Mouse (Mus musculus): Measurements from ENCODE around the gene Map2k1.
"Not testable (repeated sequence)": the region's sequence is repeated elsewhere in the genome, so short reads cannot be mapped to it uniquely, and the experiment has no call there.

The Map2k1 gene

DNA sequence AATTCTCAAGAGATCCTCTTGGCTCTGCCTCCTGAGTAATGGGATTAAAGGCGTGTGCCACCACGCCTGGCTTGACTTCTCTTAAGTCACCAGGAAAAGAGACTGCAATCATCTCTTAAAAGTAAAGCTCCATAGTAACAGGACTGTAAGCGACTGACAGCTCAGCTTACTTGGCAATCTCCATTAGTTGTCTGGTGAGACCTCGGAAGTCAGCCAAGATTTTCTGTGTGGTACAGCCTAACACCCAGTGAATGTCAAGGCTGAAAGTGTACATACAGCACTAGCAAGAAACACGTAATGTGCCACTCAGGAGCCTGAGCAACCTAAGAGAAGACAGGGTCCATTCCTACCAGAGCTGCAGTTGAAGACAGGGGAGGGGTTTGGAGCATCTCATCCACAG, 93.0 kb downstream of the Map2k1 start:
- DNase-seq (ENCODE audit: low read depth, low spot score), result no peak

DNA sequence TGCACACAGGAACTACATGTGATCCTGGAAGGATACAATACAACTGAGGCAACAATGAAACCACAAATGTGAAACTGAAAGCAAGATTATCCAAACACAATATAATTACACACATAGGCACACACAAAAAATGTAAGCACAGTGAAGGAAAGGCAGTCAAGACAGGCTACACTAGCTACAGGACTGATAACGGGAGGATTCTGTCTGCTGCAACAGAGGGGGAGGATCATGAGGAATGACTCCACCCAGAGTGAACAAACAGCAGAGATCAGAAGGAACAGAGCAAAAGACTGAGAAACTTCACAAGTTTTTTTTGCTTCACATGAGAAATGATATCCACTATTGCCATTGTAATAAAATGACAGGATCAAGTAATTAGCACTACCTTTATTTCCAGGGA, 96.8 kb downstream of the Map2k1 start:
- no peak for DNase-seq (ENCODE audit: low read depth, low spot score)

DNA sequence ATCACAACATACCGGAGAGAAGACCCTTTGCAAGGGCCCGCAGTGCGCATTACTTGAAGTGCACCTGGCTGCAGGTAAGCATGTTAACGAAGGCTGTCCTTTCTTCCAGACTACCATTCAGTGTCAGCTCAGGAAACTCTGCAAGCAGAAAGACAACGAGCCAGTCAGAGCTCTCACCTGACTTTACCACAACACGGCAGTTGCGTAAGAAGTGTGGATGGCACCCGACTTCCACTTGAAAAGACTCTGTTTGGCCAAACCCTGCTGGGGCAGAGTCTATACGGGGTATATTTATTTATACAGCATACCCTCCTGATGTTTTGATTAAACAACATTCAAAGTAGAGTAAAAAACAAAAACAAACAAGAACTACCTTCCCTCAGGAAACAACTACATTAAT, 113.6 kb downstream of the Map2k1 start:
- no peak for DNase-seq (ENCODE audit: low read depth, low spot score)

DNA sequence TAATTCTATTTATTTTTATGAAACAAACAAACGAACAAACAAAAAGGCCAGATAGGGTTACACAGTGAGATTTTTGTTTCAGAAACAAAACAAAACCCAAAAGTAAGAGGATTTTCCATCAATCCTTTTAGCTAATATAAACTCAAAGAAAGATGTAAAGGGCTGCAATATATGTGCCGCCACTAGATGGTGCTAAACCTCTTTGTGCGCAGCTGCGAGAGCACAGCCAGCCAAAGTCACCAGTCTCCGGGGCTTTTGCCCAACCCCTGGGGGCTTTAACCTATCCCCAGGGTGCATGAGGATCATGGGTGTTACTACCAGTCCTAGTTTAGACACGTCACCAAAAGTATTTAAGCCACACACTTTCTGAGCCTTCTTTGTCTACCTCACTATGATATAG, 114.5 kb downstream of the Map2k1 start:
- not testable (repeated sequence) for DNase-seq (ENCODE audit: low read depth, low spot score)

Data from WW6 (cell line).